Mouse (Mus musculus): ENCODE measurements around the gene Plin5. TPM values are rescaled to one million over a fixed set of nuclear protein-coding genes. Genes with fewer than 3 reads are reported as not detected.
A peak's percentile ranks its signal among the peaks of the same experiment; 100 is the strongest.

Plin5 gene
- polyA plus RNA-seq, 1 experiment from 2014 or later: 0.10 TPM

- H3K9me3 ChIP-seq (ENCODE audit: control insufficient read depth): no peaks in the 10 kb centered on the region
- 92% methylated on average over 8 of the region's 8 CpGs for WGBS
- no peak for ATAC-seq
Observed at GRCm38 (mm10) chr17:56103465-56104285, 13.7 kb downstream of the Plin5 start.

GRCm38 (mm10) chr17:56102927-56103326, 14.5 kb downstream of the Plin5 start:
- Histone ChIP-seq H3K4me1 (replicated peaks; ENCODE audit: control insufficient read depth, insufficient read depth, low read length) (no peaks in the 10 kb centered on the region), H3K9ac (ENCODE audit: low read depth, low read length) (no peak overlapping the region), H3K27ac (ENCODE audit: low read depth, low read length) (no peak overlapping the region), H3K4me2 (replicated peaks; ENCODE audit: low read depth) (no peak overlapping the region), H3K36me3 (ENCODE audit: control insufficient read depth, insufficient read depth) (peaks cover 47% of the 10 kb centered on the region), H3K4me3 (ENCODE audit: low read depth, low read length) (no peak overlapping the region), H3K9me3 (ENCODE audit: control insufficient read depth) (no peaks in the 10 kb centered on the region), H3K27me3 (replicated peaks; ENCODE audit: control insufficient read depth, insufficient read depth, low read length) (no peaks in the 10 kb centered on the region)
- 92% methylated on average over 9 of the region's 9 CpGs for WGBS
- TF ChIP-seq CTCF (IDR thresholded peaks at IDR 0.05; ENCODE audit: low read depth): no peak
- ATAC-seq: no peak

More at GRCm38 (mm10) chr17:56103465-56104285, 13.7 kb downstream of the Plin5 start:
- Histone ChIP-seq H3K9ac (ENCODE audit: low read depth, low read length) (no peak overlapping the region), H3K4me3 (ENCODE audit: low read depth, low read length) (no peak overlapping the region), H3K4me1 (replicated peaks; ENCODE audit: control insufficient read depth, insufficient read depth, low read length) (no peaks in the 10 kb centered on the region), H3K27ac (ENCODE audit: low read depth, low read length) (no peak overlapping the region; the same call in 1 of the 2 replicates), H3K36me3 (ENCODE audit: control insufficient read depth, insufficient read depth) (peaks cover 40% of the 10 kb centered on the region), H3K27me3 (replicated peaks; ENCODE audit: control insufficient read depth, insufficient read depth, low read length) (no peaks in the 10 kb centered on the region), H3K4me2 (replicated peaks; ENCODE audit: low read depth) (no peak overlapping the region)
- no peak for TF ChIP-seq CTCF (IDR thresholded peaks at IDR 0.05; ENCODE audit: low read depth)

GRCm38 (mm10) chr17:56102158-56102557, 15.2 kb downstream of the Plin5 start:
- ATAC-seq: no peak
- Histone ChIP-seq H3K4me1 (replicated peaks; ENCODE audit: control insufficient read depth, insufficient read depth, low read length) (no peaks in the 10 kb centered on the region), H3K4me3 (ENCODE audit: low read depth, low read length) (no peak overlapping the region), H3K9ac (ENCODE audit: low read depth, low read length) (no peak overlapping the region), H3K4me2 (replicated peaks; ENCODE audit: low read depth) (no peak overlapping the region), H3K36me3 (ENCODE audit: control insufficient read depth, insufficient read depth) (peaks cover 54% of the 10 kb centered on the region), H3K27ac (ENCODE audit: low read depth, low read length) (no peak overlapping the region), H3K9me3 (ENCODE audit: control insufficient read depth) (no peaks in the 10 kb centered on the region), H3K27me3 (replicated peaks; ENCODE audit: control insufficient read depth, insufficient read depth, low read length) (no peaks in the 10 kb centered on the region)
- 94% methylated on average over 5 of the region's 5 CpGs for WGBS
- TF ChIP-seq CTCF (IDR thresholded peaks at IDR 0.05; ENCODE audit: low read depth): no peak

- no peak for TF ChIP-seq CTCF (IDR thresholded peaks at IDR 0.05; ENCODE audit: low read depth)
- Histone ChIP-seq H3K4me3 (ENCODE audit: low read depth, low read length) (no peak overlapping the region), H3K27ac (ENCODE audit: low read depth, low read length) (no peak overlapping the region), H3K4me1 (replicated peaks; ENCODE audit: control insufficient read depth, insufficient read depth, low read length) (no peaks in the 10 kb centered on the region), H3K27me3 (replicated peaks; ENCODE audit: control insufficient read depth, insufficient read depth, low read length) (no peaks in the 10 kb centered on the region), H3K4me2 (replicated peaks; ENCODE audit: low read depth) (no peak overlapping the region), H3K9ac (ENCODE audit: low read depth, low read length) (no peak overlapping the region), H3K36me3 (ENCODE audit: control insufficient read depth, insufficient read depth) (peaks cover 68% of the 10 kb centered on the region), H3K9me3 (ENCODE audit: control insufficient read depth) (no peaks in the 10 kb centered on the region)
- ATAC-seq: no peak
- 88% methylated on average over 3 of the region's 3 CpGs for WGBS
Observed at GRCm38 (mm10) chr17:56100811-56101210, 16.6 kb downstream of the Plin5 start.

GRCm38 (mm10) chr17:56098711-56099572, 18.5 kb downstream of the Plin5 start:
- Histone ChIP-seq H3K27me3 (replicated peaks; ENCODE audit: control insufficient read depth, insufficient read depth, low read length) (no peaks in the 10 kb centered on the region), H3K9ac (ENCODE audit: low read depth, low read length) (no peak overlapping the region), H3K4me2 (replicated peaks; ENCODE audit: low read depth) (no peak overlapping the region), H3K36me3 (ENCODE audit: control insufficient read depth, insufficient read depth) (peaks cover 74% of the 10 kb centered on the region), H3K4me1 (replicated peaks; ENCODE audit: control insufficient read depth, insufficient read depth, low read length) (no peaks in the 10 kb centered on the region), H3K9me3 (ENCODE audit: control insufficient read depth) (no peaks in the 10 kb centered on the region), H3K27ac (ENCODE audit: low read depth, low read length) (no peak overlapping the region), H3K4me3 (ENCODE audit: low read depth, low read length) (no peak overlapping the region)
- peak; percentile 45 for TF ChIP-seq CTCF (IDR thresholded peaks at IDR 0.05; ENCODE audit: low read depth)
- no peak for ATAC-seq
- WGBS: 86% methylated on average over 15 of the region's 15 CpGs

GRCm38 (mm10) chr17:56098180-56098579, 19.2 kb downstream of the Plin5 start:
- no peak for ATAC-seq
- WGBS: 88% methylated on average over 8 of the region's 8 CpGs
- no peak overlapping the region for H3K4me3 ChIP-seq (ENCODE audit: low read depth, low read length)
- H3K4me1 ChIP-seq (replicated peaks; ENCODE audit: control insufficient read depth, insufficient read depth, low read length): no peaks in the 10 kb centered on the region
- H3K27me3 ChIP-seq (replicated peaks; ENCODE audit: control insufficient read depth, insufficient read depth, low read length): no peaks in the 10 kb centered on the region
- no peaks in the 10 kb centered on the region for H3K9me3 ChIP-seq (ENCODE audit: control insufficient read depth)
- H3K9ac ChIP-seq (ENCODE audit: low read depth, low read length): no peak overlapping the region
- no peak for TF ChIP-seq CTCF (IDR thresholded peaks at IDR 0.05; ENCODE audit: low read depth)
- no peak overlapping the region for H3K4me2 ChIP-seq (replicated peaks; ENCODE audit: low read depth)
- peaks cover 78% of the 10 kb centered on the region for H3K36me3 ChIP-seq (ENCODE audit: control insufficient read depth, insufficient read depth)
- no peak overlapping the region for H3K27ac ChIP-seq (ENCODE audit: low read depth, low read length)

All from intestine, postnatal 0 days (tissue).